Mouse (Mus musculus) heart, postnatal 10 days (tissue): Measurements from ENCODE around the gene Vps53. TPM values are rescaled to one million over a fixed set of nuclear protein-coding genes. Genes with fewer than 3 reads are reported as not detected.
"Not testable (repeated sequence)": the region's sequence is repeated elsewhere in the genome, so short reads cannot be mapped to it uniquely, and the experiment has no call there.

Source experiments
- DNase-seq, 2 experiments: peaks; one replicate each; pipeline ENCODE4 v3.0.0; 2021
- intact Hi-C: fragments of 180-260 bp; cut with DNase I; formaldehyde crosslinking; loops from one replicate; pipeline ENCODE4 v1.15.1; 2025
- total RNA-seq, 2 experiments: library from RNA; stranded (reverse); gene quantifications; 2 replicates each; pipeline ENCODE4 v1.2.3; 2021

The Vps53 gene
- 10 to 100 TPM; 31.0 to 32.7 TPM for total RNA-seq

GRCm38 (mm10) chr11:76179495-76180145 is at the start of gene Vps53, which contains the start of gene Fam57a:
Gene Vps53, minus strand, starts transcription at chr11:76179647.
Gene Fam57a, plus strand, starts transcription at chr11:76179671.
- DNase-seq = peak; percentile 90 to 93
- intact Hi-C loops = loop anchor here (1.0 kb wide), 1 partner anchor 38 kb away; the partner anchor contains the start of genes Dbil5 and Gemin4

GRCm38 (mm10) chr11:76225051-76225450 is 45.6 kb upstream of the Vps53 start:
- intact Hi-C loops = no loop called here
- DNase-seq = no peak

- no peak for DNase-seq
- intact Hi-C loops = no loop called here
Measured at GRCm38 (mm10) chr11:76224631-76225030, 45.2 kb upstream of the Vps53 start.

GRCm38 (mm10) chr11:76217390-76217800 is 37.9 kb upstream of the Vps53 start, which contains the start of the genes Dbil5 and Gemin4:
Gene Dbil5, plus strand, starts transcription at chr11:76217608.
Gene Gemin4, minus strand, starts transcription at chr11:76217664.
- peak; percentile 97 to 98 for DNase-seq
- intact Hi-C loops = loop anchor here (1.0 to 5.0 kb wide), 2 partner anchors 38 to 435 kb away; partner anchors contain the start of genes Fam57a and Vps53

GRCm38 (mm10) chr11:76216681-76217389 is 37.4 kb upstream of the Vps53 start:
- intact Hi-C loops = loop anchor here (1.0 to 5.0 kb wide), 2 partner anchors 38 to 435 kb away; partner anchors contain the start of genes Fam57a and Vps53
- peak; percentile 37 to 41 for DNase-seq

GRCm38 (mm10) chr11:76216049-76216540 is 36.6 kb upstream of the Vps53 start:
- intact Hi-C loops = loop anchor here (5.0 kb wide), 1 partner anchor 434 kb away; no protein-coding TSS in a partner anchor
- no peak for DNase-seq

GRCm38 (mm10) chr11:76215011-76215410 is 35.6 kb upstream of the Vps53 start:
- intact Hi-C loops = loop anchor here (5.0 kb wide), 1 partner anchor 433 kb away; no protein-coding TSS in a partner anchor
- DNase-seq = no peak

GRCm38 (mm10) chr11:76213841-76214240 is 34.4 kb upstream of the Vps53 start:
- no peak for DNase-seq
- intact Hi-C loops = no loop called here

- intact Hi-C loops, DNase-seq: not testable (repeated sequence)
Measured at GRCm38 (mm10) chr11:76211595-76211994, 32.1 kb upstream of the Vps53 start.

- intact Hi-C loops = no loop called here
- no peak for DNase-seq
Measured at GRCm38 (mm10) chr11:76210228-76210985, 31.0 kb upstream of the Vps53 start.

GRCm38 (mm10) chr11:76206793-76207192 is 27.3 kb upstream of the Vps53 start:
- peak; percentile 40 to 43 for DNase-seq
- intact Hi-C loops = no loop called here

GRCm38 (mm10) chr11:76201761-76202674 is 22.6 kb upstream of the Vps53 start:
- peak; percentile 88 to 91 for DNase-seq

GRCm38 (mm10) chr11:76196977-76197469 is 17.6 kb upstream of the Vps53 start:
- intact Hi-C loops = no loop called here
- no peak for DNase-seq

More at GRCm38 (mm10) chr11:76201761-76202674, 22.6 kb upstream of the Vps53 start:
- intact Hi-C loops = no loop called here

GRCm38 (mm10) chr11:76196275-76196976 is 17.0 kb upstream of the Vps53 start:
- intact Hi-C loops = no loop called here
- DNase-seq = no peak

GRCm38 (mm10) chr11:76186908-76187307 is 7.5 kb upstream of the Vps53 start:
- intact Hi-C loops = no loop called here
- DNase-seq = no peak

- intact Hi-C loops = no loop called here
- no peak for DNase-seq
Measured at GRCm38 (mm10) chr11:76183745-76184144, 4.3 kb upstream of the Vps53 start.

- intact Hi-C loops = no loop called here
- DNase-seq = no peak
Measured at GRCm38 (mm10) chr11:76180146-76180540, 696 bp upstream of the Vps53 start.

- DNase-seq = peak in 1 of 2 experiments; percentile 42
- intact Hi-C loops = loop anchor here (1.0 kb wide), 1 partner anchor 38 kb away; the partner anchor contains the start of genes Dbil5 and Gemin4
Measured at GRCm38 (mm10) chr11:76178726-76179494, 537 bp downstream of the Vps53 start.
